Mouse (Mus musculus): ENCODE data around the gene Ghrh.

Ghrh gene

GRCm38 (mm10) chr2:157343337-157343736 is 4.0 kb downstream of the Ghrh start:
- no peak for DNase-seq

DNA sequence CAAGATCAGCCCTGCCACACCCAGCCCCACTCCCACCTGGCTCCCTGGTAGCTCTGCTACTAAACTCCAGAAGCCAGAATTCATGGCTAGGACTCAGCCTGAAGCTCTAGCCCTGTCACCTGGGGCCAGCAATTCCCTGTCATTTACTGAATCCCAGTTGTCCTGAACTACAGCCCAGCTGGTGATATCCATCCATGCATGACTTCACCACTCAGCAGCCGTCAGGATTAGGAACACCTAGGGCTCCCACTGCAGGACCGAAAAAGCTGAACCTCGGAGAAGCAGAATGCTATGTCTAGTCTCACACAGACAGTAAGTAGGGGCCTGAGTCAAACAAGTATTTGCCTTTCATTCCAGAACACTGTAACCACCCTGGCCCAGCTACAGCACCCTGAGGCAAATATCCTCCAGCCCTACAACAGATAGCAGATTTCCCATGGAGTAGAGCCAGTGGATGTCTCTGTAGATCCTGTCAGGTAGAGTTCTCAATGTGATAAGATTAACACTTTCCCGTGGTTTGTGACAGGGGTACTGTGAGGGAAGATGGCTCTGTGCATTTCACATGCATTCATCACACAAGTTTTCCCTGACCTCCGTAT is 4.9 kb downstream of the Ghrh start:
- DNase-seq = no peak

- peak; percentile 64 for DNase-seq
Measured at GRCm38 (mm10) chr2:157341554-157342270, 5.6 kb downstream of the Ghrh start.

DNA sequence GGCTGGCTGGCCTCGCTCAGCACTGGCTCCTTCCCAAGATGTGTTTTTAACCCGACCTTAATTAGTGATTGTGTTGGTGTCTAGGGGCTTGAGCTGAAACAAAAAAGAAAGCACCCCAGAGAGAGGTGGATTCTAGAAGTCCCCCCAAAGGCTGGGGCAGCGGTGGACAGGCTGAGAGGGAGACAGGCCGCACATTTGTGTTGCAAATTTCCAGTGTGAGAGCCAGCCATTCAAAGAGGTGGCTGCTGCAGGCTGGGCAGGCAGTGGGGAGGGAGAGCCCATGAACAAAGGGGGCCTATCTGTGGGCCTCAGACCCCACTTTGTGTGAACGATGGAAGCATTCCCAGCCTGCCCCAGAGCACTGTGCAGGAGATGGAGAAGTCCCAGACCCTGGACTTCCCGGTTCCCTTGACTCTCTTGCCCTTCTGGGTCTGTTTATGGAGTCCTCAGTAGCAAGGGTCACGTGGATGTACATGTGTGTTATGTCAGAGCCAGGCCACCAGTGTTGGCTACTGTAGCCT is 7.0 kb downstream of the Ghrh start:
- peak; percentile 26 for DNase-seq

DNA sequence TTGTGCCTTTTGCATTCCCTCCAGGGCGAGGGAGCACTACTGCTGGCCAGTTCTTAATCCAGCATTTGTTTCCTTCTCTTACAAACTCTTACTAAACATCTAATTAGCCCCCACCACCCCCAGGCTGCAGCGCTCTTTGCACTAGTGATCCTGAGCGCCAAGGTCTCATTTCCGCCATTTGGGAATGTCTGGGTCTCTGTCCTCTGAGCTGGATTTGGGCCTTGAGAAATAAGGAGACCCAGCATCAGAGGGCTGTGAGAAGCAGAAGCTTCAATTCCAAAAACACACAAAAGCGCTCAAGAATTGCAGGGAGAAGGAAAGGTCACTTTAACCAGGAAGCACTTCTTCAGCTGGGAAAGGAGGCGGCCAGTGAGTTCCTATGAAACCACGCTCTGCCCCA is 7.8 kb downstream of the Ghrh start:
- no peak for DNase-seq

DNA sequence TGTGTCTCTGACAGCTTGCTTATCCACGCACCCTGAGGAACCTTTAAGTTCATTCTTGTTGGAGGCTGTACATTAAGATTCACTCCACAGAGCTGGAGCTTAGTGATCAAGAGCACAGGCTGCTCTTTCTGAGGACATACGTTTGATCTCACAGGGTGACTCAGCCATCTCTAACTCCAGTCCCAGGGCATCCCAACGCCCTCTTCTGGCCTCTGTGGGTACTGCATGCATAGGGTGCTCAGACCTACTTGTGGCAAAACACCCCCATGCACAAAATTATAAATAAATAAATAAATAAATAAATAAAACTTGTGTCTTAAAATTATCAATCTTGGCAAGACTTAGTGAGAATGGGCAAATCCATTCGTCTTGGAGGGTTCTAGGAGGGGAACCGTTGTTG is 8.6 kb downstream of the Ghrh start:
- peak; percentile 58 for DNase-seq

- no peak for DNase-seq
Measured at GRCm38 (mm10) chr2:157332059-157332458, 15.2 kb downstream of the Ghrh start.

- no peak for DNase-seq
Measured at GRCm38 (mm10) chr2:157328570-157328969, 18.7 kb downstream of the Ghrh start.

DNA sequence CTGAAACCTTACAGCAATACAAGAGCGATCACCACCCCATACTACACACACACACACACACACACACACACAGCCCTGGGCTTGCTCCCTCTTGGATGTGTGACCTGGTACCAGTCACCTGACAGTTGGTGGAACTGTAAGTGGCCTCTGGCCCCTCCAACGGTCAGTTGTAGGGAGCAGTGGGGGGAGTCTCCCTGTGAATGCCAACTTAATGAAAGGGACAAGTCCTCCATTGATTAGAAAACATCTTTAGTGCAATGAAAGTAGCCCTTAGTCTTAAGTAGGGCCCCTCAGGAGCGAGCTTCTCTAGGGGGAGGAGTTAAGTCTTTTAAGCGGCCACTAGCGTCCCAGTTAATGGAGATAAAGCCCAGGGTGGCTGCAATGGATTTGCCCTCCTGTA is 19.2 kb downstream of the Ghrh start:
- no peak for DNase-seq

GRCm38 (mm10) chr2:157325238-157325637 is 22.1 kb downstream of the Ghrh start:
- DNase-seq = no peak

DNA sequence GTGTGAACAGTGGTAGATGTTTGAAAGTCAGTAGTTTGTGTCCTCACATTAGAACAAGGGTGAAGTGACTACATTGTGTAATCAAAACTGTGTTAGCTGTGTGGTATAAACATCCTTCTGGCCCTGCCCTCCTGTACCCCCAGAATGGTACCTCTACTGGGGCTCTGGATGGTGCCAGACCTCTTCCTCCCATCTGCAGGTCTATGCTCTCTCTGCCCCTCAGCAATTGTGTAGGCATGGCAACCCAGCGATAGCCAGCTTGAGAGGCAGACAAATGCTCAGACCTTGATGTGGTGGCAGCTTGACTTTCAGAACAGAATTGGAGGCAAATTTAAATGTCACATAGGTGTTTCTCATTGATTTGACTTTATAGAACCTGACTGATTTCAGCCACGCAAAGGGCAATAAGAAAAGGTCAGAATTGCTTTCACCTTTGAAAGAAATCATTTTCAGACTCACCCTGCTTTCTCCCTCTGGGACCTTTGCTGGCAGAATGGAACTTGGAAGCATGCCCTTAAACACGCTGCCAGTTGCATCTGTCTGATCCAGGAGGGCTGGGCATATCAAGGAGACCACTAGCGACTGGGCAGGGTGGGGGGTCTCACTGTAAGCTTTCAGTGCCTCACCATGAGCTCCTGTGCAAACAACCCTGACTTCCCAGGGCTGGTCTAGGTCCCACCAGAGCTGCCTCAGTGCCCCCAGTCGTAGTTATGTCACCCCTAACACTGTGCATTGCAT is 25.1 kb downstream of the Ghrh start:
- no peak for DNase-seq

- no peak for DNase-seq
Measured at GRCm38 (mm10) chr2:157320886-157321285, 26.4 kb downstream of the Ghrh start.

DNA sequence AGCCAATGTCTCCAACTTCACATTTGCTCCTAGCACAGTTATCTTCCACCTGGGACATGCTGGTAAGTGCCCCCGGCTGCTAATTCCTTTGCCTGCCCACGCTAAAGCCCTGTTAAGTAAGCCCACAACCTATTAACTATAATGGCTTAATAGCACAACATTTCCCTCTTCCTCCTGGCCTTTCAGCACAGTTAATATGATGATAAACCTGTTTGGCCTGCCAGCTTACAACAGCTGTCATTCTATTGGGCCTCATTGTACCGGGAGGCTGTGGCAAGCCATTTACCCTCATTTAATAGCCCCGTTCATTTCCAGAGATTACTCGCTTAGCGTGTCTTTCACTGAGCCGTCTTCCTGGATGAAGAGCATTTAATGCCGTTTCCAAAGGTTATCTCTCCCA is 27.2 kb downstream of the Ghrh start:
- DNase-seq = no peak

GRCm38 (mm10) chr2:157317220-157317619 is 30.1 kb downstream of the Ghrh start:
- DNase-seq = no peak

GRCm38 (mm10) chr2:157316358-157316933 is 30.9 kb downstream of the Ghrh start:
- DNase-seq = no peak

DNA sequence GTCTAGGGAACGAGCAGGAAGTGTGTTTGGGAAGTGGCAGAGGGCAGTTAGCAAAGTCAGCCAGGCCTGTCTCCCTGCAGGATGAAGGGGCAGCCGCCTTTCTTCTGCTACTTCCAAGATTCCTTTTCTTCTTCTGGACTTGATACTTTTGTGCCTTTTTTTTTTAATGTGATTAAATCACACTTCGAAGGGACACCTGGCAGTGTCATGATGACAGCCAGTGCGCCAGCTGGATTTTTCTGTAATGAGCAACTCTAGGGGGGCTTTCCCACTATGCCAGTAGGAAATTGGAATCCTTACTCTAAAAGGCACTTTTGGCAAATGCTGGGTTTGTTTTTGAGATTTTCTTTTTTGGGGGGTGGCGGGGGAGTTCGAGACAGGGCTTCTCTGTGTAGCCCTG is 31.8 kb downstream of the Ghrh start:
- DNase-seq = no peak

- DNase-seq = peak; percentile 30
Measured at GRCm38 (mm10) chr2:157314310-157314709, 33.0 kb downstream of the Ghrh start.

- no peak for DNase-seq
Measured at GRCm38 (mm10) chr2:157313718-157314117, 33.6 kb downstream of the Ghrh start.

- DNase-seq = no peak
Measured at GRCm38 (mm10) chr2:157310963-157311637, 36.2 kb downstream of the Ghrh start.

DNA sequence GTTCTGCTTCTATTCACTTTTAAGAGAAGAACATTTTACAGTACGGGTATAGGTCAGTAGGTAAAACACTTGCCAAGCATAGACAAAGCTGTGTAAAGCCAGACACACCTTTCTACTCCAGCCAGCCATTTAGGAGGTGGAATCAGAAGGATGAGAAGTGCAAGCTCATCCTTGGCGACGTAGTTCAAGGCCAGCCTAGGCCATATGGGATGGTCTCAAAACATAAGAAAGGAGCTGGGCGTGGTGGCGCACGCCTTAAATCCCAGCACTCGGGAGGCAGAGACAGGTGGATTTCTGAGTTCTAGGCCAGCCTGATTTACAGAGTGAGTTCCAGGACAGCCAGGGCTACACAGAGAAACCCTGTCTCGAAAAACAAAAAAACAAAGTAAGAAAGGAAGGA is 37.7 kb downstream of the Ghrh start:
- no peak for DNase-seq

DNA sequence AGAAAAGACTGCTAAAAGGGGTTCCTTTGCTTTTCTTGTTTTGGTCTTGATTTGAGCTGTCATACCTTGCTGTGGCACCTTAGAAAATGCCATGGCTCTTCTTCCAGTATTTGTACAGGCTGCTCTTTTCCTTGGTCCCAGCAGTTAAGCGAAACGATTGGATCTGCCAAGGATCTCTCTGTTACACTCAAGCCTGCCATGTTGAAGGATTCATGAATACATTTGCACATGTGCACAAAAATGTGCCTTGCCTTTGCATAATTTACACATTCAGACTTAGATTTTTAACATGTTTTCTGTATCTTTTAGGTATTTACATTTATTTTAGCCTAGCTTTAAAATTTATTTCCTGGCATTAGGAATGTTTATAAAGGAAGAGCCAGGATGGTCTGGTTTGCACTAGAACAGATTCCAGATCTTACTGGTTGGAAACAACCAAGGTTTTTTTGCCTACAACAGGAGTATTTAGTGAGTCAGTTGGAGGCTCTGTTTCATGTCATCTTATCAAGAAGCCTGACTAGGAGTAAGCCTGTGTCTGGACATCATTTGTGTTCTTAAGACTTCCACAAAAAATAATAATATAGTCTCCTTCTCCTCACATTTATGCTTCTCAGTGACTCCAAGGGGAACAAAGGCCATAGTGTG is 38.9 kb downstream of the Ghrh start:
- no peak for DNase-seq

DNA sequence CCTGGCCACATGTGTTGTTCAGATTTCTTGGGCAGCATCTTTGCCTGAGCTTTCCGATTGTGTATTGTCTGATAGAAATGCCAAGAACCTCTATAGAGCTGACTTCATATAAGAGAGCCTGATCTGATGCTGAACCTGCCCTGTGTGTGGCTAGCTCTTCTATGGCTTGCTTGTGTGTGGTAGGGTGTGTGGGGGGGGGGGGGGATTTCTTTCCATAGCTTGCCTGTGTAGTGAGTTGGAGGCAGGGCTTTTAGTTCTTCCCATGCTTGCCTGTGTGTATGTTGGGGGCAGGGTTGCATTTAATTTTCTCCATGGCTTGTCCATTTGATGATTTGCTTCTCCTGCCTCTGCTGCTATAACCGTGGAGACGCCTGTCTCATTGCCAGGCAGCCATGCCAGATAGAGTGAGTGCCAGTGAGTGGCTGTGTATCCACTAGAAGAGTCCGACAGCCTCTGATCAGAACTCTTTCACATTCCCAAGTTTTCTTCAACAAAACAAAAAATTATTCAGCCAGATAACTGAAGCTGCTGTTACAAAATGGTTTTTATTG is 39.5 kb downstream of the Ghrh start:
- DNase-seq = no peak

Data from cerebellum, adult 9-10 months (tissue).